Mouse (Mus musculus) liver, embryonic 15.5 days (tissue): ENCODE data around the gene Ccr6. TPM values are rescaled to one million over a fixed set of nuclear protein-coding genes. Genes with fewer than 3 reads are reported as not detected.

Source experiments
- ATAC-seq: fragments of 200-750 bp; cut with Nextera tagmentation; 2 replicates; pipeline ENCODE4 v1.8.0; 2017; ENCODE audit warnings: moderate number of reproducible peaks, mild to moderate bottlenecking, moderate library complexity; ENCODE audit not compliant: insufficient read depth
- H3K27ac ChIP-seq: fragments of 300-500 bp; sonication (generic); replicated peaks from 2 replicates; pipeline ENCODE4 v1.5.1; 2015; ENCODE audit warnings: mild to moderate bottlenecking, inconsistent platforms
- H3K27me3 ChIP-seq: fragments of 300-500 bp; sonication (generic); 2 replicates; pipeline ENCODE4 v1.6.1; 2015; ENCODE audit warnings: mild to moderate bottlenecking, inconsistent platforms
- H3K36me3 ChIP-seq: fragments of 300-500 bp; sonication (generic); replicated peaks from 2 replicates; pipeline ENCODE4 v1.6.1; 2015; ENCODE audit warnings: moderate library complexity, mild to moderate bottlenecking, inconsistent platforms
- H3K4me1 ChIP-seq: fragments of 300-500 bp; sonication (generic); replicated peaks from 2 replicates; pipeline ENCODE4 v1.6.1; 2015; ENCODE audit warnings: inconsistent platforms
- H3K4me2 ChIP-seq: fragments of 300-500 bp; sonication (generic); 2 replicates; pipeline ENCODE4 v1.6.1; 2015; ENCODE audit warnings: moderate library complexity, mild to moderate bottlenecking, inconsistent platforms
- H3K4me3 ChIP-seq: fragments of 300-500 bp; sonication (generic); replicated peaks from 2 replicates; pipeline ENCODE4 v1.5.1; 2015; ENCODE audit warnings: mild to moderate bottlenecking, inconsistent platforms
- H3K9ac ChIP-seq: fragments of 300-500 bp; sonication (generic); 2 replicates; pipeline ENCODE4 v1.6.1; 2015; ENCODE audit warnings: moderate library complexity, mild to moderate bottlenecking, inconsistent platforms
- H3K9me3 ChIP-seq: fragments of 300-500 bp; sonication (generic); replicated peaks from 2 replicates; pipeline ENCODE4 v1.6.1; 2016; ENCODE audit warnings: inconsistent platforms
- WGBS: fragments of 180-500 bp; shearing (Covaris S2); methylation state at CpG from one replicate; pipeline ENCODE4 v1.1.7; 2015; ENCODE audit warnings: mixed read lengths; ENCODE audit not compliant: insufficient replicate concordance; 5-methylcytosine and 5-hydroxymethylcytosine counted together
- polyA plus RNA-seq: library from polyadenylated mRNA; unstranded; fragments of >200 nt; fragmentation: Nextera tagmentation; extraction: Ambion mirVana; gene quantifications from 2 replicates; pipeline ENCODE4 v1.2.1, GENCODE M21; 2015

Gene Ccr6
- polyA plus RNA-seq, 1 experiment from 2014 or later: not detected

- Histone ChIP-seq H3K36me3 (no peaks in the 10 kb centered on the region), H3K4me2 (no peak overlapping the region), H3K27me3 (no peaks in the 10 kb centered on the region), H3K9ac (no peak overlapping the region), H3K4me1 (no peaks in the 10 kb centered on the region), H3K4me3 (no peak overlapping the region), H3K27ac (no peak overlapping the region), H3K9me3 (no peaks in the 10 kb centered on the region)
- ATAC-seq: no peak
- WGBS: 59% methylated on average over 5 of the region's 5 CpGs
Measured at GRCm38 (mm10) chr17:8303671-8304070, 67.8 kb downstream of the Ccr6 start.

- no peaks in the 10 kb centered on the region for H3K4me1 ChIP-seq
- H3K9ac ChIP-seq: no peak overlapping the region
- no peak overlapping the region for H3K4me3 ChIP-seq
- H3K36me3 ChIP-seq: no peaks in the 10 kb centered on the region
- no peaks in the 10 kb centered on the region for H3K27me3 ChIP-seq
- H3K27ac ChIP-seq: no peak overlapping the region
- no peak overlapping the region for H3K4me2 ChIP-seq
- no peaks in the 10 kb centered on the region for H3K9me3 ChIP-seq
- no peak for ATAC-seq
- 42% methylated on average over 3 of the region's 3 CpGs for WGBS
Measured at GRCm38 (mm10) chr17:8305801-8306200, 70.0 kb downstream of the Ccr6 start.

Other genes starting within 250 kb of the Ccr6 start
- not detected in 2 replicates for gene Gm49673, start 88.3 kb upstream of the Ccr6 start, polyA plus RNA-seq
- 18.0 and 21.5 TPM in 2 replicates for gene Rnaset2a, start 87.9 kb upstream of the Ccr6 start, polyA plus RNA-seq
- 9.7 and 9.8 TPM in 2 replicates for gene Fgfr1op, start 70.5 kb upstream of the Ccr6 start, polyA plus RNA-seq
- 135 and 142 TPM in 2 replicates for gene Mpc1, start 46.9 kb downstream of the Ccr6 start, polyA plus RNA-seq
- 50.1 and 61.0 TPM in 2 replicates for gene Sft2d1, start 75.1 kb downstream of the Ccr6 start, polyA plus RNA-seq
- gene Prr18, start 101.4 kb downstream of the Ccr6 start, polyA plus RNA-seq: 0.05 and 0.06 TPM in 2 replicates
- not detected in 2 replicates for gene T2, start 119.9 kb downstream of the Ccr6 start, polyA plus RNA-seq
- not detected in 2 replicates for gene T, start 198.4 kb downstream of the Ccr6 start, polyA plus RNA-seq